Mouse (Mus musculus) skeletal muscle tissue, adult 2 months (tissue): ENCODE results near the gene Ddc.

ENCODE experiments used
- DNase-seq: peaks from one replicate; pipeline ENCODE4 v3.0.0-alpha.2; 2012; ENCODE audit warnings: low read depth, low spot score

Ddc gene

DNA sequence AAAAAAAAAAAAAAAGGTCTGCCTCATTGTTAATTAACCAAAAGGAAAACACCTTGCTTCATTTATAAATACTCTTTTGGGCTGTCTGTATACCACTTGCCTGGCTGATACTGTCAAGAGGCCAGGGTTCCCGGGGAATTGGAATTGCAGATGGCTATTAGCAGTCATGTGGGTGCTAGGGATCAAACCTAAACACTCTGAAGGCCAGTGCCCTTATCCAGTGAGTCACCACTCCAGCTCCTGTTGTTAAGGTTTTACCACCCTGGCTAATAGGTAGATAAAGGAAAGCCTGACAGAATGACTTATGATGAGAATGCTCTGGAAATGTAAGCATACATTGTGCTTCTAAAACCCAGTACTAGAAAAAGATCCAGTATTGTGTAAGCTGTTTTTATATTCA, 103.3 kb downstream of the Ddc start:
- no peak for DNase-seq

DNA sequence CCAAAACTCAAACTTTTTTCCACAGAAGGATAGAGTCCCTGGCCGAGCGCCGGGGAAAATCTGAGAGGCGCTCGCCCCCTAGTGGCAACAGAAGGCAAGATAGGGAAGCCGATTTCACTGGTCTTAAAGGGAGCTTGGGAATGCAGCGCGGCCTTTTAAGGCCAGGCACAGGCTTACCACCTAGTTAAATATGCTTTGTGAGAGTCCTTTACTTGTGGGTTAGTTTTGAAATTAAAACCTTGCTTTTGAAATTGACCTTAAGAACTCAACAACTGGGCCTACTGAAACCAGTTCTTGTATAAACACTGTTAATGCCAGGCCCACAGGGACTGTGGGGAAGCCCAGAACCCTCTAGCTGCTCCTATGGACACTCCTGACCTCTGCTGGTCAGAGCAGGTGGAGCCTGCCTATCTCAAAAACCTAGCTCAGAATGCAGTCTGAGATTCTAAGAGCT, 109.4 kb downstream of the Ddc start:
- peak; percentile 56 for DNase-seq

DNA sequence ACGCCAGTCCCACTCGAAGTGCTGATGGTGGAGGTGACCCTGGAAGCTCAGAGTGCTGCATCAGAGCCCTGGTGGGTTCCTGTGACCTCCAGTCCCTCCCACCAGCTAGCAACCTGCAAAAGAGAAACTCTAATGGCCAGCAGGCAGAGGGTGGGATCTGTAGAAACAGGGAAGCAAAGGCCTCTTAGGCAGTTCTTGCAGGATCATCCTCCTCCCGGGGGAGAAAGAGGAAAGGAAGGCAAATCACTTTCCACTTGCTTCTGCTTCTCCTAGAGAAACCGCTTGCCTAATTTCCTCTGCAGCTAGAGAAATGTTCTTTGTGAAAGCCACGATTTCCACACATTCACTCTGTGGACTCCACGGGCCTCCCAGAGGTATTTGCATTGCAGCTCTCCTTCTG, 112.5 kb downstream of the Ddc start:
- no peak for DNase-seq

DNA sequence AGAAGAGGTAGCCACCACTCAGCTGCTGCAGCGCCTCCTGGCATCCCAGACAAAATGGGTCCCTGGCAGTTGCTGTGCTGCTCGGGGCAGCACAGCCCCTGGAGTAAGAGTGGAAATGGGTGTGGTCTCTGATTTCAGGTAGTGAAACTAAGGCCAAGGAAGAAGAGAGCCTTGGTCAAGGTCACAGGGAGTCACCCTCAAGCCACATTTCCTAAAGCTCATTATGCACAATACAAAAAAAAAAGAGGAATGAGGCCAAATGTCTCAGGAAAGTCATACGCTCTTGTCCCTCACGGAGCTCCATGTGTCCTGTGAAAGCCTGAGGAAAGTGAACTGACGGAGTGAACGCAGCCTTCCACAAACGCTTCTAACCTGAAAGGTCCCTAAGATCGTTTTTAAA, 116.2 kb downstream of the Ddc start:
- no peak for DNase-seq

DNA sequence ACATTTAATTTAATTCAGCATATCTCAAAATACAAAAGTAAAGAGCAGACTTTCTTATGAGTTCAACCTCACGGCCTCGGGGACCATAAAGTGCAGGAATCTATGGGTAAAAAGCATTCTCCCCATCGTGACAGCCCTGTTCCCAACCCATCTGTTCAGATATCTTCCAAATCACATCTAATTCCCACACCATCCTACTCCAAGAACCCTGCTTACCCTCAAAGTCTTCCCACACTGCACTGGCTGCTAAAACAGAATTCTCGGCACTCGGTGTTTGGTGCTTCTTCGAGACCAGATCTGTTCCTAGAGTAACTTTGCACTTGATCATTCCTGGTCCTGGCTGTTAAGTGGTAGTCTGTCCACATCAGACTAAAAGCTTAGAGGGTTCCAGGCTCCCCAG, 119.6 kb downstream of the Ddc start:
- DNase-seq = no peak

DNA sequence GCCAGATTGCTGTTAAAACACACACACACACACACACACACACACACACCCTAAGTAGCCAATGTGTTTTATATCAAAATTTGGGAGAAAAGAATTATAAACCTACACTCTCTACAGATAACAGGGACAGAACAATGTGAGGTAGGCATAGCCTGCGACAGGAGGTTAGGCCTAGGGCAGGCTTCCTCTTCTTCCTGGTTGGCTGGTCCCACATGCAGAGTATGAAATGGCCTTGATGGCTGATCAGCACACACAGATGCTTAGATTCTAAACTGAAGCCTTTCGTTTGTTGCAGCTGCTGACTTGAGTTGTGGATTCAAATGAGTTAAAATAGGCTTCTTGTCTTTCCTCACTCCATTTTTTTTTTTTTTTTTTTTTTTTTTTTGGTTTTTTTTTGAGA, 120.1 kb downstream of the Ddc start:
- DNase-seq = no peak

DNA sequence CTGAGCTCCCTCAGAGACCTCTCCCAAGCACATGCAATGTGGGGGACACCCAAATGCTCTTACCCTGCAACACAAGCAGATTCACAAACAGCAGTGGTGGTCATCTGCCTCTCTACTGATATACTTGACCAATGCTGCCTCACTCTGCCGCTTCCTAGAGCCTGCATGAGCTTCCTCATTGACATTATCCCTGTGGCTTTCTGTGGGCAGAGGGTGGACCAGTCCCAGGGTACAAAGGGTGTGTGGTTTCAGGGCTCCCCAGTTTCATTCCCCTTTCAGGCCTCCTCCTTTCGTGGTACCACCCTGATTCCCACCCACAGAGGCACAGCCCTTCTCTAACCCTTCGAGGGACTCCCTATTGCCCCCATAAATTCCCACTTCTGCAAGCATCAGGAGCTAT, 120.7 kb downstream of the Ddc start:
- no peak for DNase-seq

DNA sequence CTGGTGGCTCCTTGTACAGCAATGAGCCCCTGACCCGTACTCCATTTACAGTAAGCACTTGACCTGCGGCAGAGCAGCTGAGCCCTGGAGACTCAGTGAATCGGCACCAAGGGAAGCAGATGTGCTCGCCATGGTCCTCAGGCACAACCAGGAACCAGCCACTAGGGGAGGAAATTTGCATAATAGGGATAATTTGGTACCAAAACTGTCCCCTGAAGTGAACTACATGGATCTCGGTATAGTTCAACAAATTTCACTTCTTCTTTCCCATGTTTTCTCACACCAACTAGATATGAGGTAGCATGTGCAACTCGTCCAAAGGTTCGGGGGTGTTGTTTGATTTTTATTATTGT, 121.1 kb downstream of the Ddc start:
- no peak for DNase-seq

DNA sequence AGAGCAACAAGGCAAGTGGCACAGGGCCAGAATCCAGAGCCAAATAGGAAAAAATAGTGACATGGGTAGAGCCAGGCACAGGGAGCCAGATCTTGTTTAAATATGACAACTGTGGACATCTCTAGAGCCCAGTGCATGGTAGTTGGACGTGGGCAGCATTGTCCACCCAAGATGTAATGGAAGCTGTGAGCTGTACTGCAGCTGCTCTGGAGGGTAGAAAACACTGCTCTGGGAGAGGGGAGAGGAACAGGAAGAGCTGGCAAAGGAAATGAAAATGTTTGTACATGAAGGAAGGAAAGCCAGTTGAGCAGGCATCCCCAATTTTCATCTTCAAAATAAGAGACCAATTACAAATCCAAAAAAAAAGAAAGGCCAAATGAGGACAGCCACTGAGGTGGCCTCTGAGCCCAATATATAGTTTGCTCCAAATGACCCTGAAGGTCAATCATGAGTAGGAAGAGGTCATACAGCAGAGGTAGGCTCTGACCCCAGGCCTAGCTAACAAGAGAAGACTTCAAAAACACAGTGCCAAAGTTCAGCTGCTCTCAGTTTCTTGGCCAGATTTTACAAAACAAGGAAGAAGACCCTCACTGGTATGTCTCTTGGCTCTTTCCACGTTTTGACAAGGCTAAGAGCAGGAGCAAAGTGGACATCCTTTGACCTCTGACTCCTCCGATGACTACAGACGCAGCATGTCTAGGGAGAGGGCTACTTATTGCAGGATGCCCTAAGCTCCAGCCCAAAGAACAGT, 121.7 kb downstream of the Ddc start:
- DNase-seq = no peak

DNA sequence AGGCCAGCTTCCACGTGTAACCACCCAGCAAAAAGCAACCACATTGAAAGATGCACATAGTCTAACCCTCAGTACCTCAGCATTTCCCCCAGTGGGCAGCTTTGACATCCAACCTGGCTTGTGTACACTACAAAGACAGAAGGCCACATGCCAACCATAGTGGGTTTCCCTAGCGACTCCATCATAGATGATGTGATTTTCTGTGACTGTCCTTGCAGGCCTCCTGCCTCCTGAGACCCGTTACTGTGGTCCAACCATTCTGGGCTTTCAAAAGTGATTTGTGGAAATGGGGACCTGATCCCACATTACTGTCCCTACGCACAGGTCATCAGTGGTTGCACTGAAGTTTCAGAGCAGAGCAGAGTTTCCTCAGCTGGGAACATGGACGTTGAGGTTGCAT, 123.1 kb downstream of the Ddc start:
- DNase-seq = no peak

DNA sequence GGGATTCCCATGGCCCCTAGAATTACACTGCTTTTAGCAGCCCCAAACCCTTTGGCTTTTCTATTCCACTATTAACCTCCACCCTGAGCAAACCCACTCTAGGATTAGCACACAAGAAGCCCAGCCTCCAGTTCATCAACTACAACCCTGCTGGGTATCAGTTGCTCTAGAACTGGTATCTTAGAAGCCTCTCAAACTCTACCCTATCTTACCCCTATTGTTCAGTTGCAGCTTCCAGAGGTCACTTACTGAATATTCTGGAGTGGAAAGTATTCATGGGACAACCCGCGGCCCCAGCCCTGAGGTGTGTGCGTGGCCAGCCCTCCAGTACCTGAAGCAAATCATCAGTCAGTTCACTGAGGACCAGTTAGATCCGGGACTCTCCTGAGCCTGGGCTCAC, 123.6 kb downstream of the Ddc start:
- no peak for DNase-seq

DNA sequence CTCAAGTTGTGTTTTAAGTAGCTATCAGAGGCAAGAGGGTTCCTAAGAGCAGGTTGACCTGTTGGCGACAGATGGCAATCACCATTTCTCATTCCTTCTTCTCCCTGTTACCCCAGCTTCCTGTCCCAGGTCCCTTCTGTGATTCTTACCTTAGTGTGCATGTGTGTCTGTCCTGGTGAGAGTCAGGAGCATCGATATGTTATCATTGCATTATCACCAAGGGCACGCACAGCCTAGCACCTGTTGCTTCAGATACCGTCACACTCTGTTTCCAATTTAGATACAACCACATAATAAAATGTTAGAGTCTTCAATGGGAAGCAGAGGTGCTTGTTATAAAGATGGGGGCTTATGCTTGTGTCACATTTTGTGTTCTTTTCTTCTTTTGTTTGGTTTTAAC, 125.7 kb downstream of the Ddc start:
- no peak for DNase-seq

DNA sequence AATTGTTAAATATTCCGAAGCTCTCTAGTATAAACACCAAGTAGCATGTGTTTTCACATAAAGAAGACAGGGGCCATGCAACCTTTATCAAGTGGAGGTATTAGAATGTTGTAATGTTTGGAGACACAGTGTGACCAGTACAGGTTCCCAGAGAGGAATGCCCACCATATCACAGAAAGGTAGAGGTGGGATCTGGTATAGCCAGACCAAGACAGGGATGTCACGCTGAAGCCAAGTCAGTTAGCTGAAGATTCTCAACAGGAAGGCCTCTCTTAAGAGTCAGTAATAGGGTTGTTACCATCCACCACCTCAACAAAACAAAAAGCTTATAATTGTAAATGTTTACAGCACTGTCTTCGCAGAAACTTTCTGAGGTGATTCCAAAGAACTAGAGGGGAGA, 127.3 kb downstream of the Ddc start:
- DNase-seq = no peak

DNA sequence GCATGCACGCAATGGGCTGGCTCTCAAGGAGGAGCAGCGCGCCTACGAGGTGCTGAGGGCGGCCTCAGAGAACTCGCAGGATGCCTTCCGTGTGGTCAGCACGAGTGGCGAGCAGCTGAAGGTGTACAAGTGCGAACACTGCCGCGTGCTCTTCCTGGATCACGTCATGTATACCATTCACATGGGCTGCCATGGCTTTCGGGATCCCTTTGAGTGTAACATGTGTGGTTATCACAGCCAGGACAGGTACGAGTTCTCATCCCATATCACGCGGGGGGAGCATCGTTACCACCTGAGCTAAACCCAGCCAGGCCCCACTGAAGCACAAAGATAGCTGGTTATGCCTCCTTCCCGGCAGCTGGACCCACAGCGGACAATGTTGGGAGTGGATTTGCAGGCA, 128.7 kb downstream of the Ddc start:
- DNase-seq = no peak

DNA sequence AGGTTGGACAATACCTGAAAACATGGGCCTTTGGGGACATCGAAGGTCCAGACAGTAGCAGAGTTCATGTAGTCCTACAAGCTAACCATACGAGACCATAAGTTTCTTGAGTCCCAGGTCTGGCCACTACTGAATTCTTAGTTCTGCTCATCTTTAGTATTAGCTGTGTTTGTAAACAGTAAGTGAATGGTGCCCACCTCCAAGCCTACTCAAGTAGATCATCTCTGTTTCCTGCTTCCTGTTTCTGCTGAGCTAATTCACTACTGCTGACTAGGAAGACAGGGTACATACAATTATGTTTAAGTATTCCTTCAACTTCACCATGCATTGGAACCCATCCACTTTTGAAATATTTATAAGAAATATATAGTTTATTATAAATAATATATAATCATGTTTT, 129.9 kb downstream of the Ddc start:
- DNase-seq = no peak

DNA sequence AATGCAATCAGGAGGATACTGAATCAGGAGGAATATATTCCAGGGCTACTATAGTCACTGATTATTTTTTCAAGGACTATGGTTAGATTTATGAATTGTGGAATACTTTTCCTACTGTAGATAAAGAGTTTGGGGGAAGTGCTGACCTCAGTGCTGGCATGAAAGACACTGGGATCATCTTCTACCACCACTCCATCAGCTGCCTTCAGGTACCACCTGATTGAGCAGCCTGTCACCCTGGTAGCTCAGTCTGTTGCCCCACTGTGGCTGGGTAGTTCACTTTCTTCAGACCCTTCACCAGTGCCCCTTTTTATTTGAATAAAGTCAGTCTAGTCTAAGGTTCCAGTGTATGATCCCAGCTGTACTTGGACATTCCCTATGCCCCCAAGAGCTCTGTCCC, 131.2 kb downstream of the Ddc start:
- no peak for DNase-seq

DNA sequence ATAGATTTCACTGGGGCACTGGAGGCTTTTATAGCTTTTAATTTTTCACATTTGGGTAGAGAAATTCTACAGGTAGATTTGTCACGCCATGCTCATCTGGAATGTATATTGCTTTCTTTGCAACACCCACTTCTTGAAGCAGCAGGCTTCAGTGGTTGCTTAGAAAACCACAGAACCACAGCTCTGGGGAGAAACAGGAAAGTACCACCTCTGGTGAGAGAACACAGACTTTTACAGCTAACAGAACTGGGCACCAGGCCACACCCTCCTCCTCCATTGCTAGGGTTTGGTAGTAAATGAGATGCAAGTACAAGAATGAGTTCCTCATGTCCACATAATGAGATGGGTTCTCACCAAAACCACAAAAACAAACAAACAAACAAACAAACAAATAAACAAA, 131.8 kb downstream of the Ddc start:
- DNase-seq = peak; percentile 32

DNA sequence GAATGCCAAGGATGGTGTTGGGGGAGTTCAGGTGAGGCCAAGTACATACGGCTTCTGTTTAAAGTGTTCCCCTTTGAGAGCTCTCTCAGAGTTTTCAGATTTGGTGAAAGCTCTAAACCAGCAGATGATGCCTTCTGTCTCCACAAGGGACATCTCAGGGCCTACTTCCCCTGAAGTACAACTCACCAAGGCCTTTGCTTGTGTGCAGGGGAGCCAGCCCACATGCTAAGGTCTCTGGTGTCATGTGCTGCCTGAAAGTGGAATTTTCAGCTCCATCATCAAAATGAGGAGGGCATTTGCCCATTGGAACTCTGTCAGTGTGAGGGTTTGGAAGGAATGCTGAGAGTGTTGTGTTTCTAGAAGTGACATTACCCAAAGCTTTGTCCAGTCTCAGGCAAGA, 132.5 kb downstream of the Ddc start:
- no peak for DNase-seq
